Mouse (Mus musculus) kidney, postnatal 0 days (tissue): ENCODE measurements around the gene H2al1d. TPM values are rescaled to one million over a fixed set of nuclear protein-coding genes. Genes with fewer than 3 reads are reported as not detected.
"Not testable (repeated sequence)": the region's sequence is repeated elsewhere in the genome, so short reads cannot be mapped to it uniquely, and the experiment has no call there.

Experiments
- ATAC-seq: fragments of 200-750 bp; cut with Nextera tagmentation; replicated peaks from 2 replicates; pipeline ENCODE4 v1.8.0; 2017; ENCODE audit warnings: low read depth, moderate number of reproducible peaks, moderate TSS enrichment, moderate library complexity; ENCODE audit not compliant: low FRiP score
- DNase-seq: peaks from one replicate; pipeline ENCODE4 v3.0.0-alpha.2; 2016; ENCODE audit warnings: low spot score
- H3K27ac ChIP-seq: fragments of 300-500 bp; sonication (generic); 2 replicates; pipeline ENCODE4 v1.5.1; 2014; ENCODE audit warnings: mild to moderate bottlenecking
- H3K27me3 ChIP-seq: fragments of 300-500 bp; sonication (generic); 2 replicates; pipeline ENCODE4 v1.6.1; 2014; ENCODE audit warnings: low read length, mixed read lengths; ENCODE audit not compliant: insufficient read depth
- H3K36me3 ChIP-seq: fragments of 300-500 bp; sonication (generic); 2 replicates; pipeline ENCODE4 v1.6.1; 2014; ENCODE audit warnings: low read length, mixed read lengths; ENCODE audit not compliant: insufficient read depth
- H3K4me1 ChIP-seq: fragments of 300-500 bp; sonication (generic); replicated peaks from 2 replicates; pipeline ENCODE4 v1.6.1; 2014; ENCODE audit warnings: antibody characterized with exemption, low read length, mixed read lengths; ENCODE audit not compliant: insufficient read depth
- H3K4me2 ChIP-seq: fragments of 300-500 bp; sonication (generic); 2 replicates; pipeline ENCODE4 v1.6.1; 2014; ENCODE audit warnings: mild to moderate bottlenecking, low read length, moderate library complexity, mixed read lengths
- H3K4me3 ChIP-seq: fragments of 300-500 bp; sonication (generic); replicated peaks from 2 replicates; pipeline ENCODE4 v1.5.1; 2014; ENCODE audit warnings: low read depth, low read length
- H3K9ac ChIP-seq: fragments of 300-500 bp; sonication (generic); 2 replicates; pipeline ENCODE4 v1.6.1; 2014; ENCODE audit warnings: low read depth, low read length
- H3K9me3 ChIP-seq: fragments of 300-500 bp; sonication (generic); replicated peaks from 2 replicates; pipeline ENCODE4 v1.6.1; 2016; ENCODE audit warnings: low read length, inconsistent platforms, mixed read lengths
- CTCF ChIP-seq: IDR thresholded peaks from 2 replicates; pipeline ENCODE4 v1.5.1; 2016; ENCODE audit warnings: antibody characterized with exemption, low read depth, mild to moderate bottlenecking, moderate library complexity
- WGBS: fragments of 180-500 bp; shearing (Covaris S2); extraction: QIAGEN DNeasy Blood & Tissue Kit; methylation state at CpG from one replicate; pipeline ENCODE4 v1.1.7; 2014; 5-methylcytosine and 5-hydroxymethylcytosine counted together
- polyA plus RNA-seq: library from polyadenylated mRNA; unstranded; fragments of >200 nt; fragmentation: Nextera tagmentation; extraction: Ambion mirVana; gene quantifications from 2 replicates; pipeline ENCODE4 v1.2.1, GENCODE M21; 2015

The H2al1d gene
- polyA plus RNA-seq, 1 experiment from 2014 or later = not detected

GRCm38 (mm10) chrX:11324359-11324758 lies 15.7 kb downstream of the H2al1d start, which contains the start of gene H2al1i:
H2al1i (plus strand) TSS chrX:11324659.
- H3K4me1 ChIP-seq, H3K9ac ChIP-seq, H3K27me3 ChIP-seq, ATAC-seq, DNase-seq, H3K36me3 ChIP-seq, H3K4me3 ChIP-seq, H3K27ac ChIP-seq, H3K4me2 ChIP-seq, H3K9me3 ChIP-seq: not testable (repeated sequence)
- WGBS = 100% methylated on average over 3 of the region's 5 CpGs

DNA sequence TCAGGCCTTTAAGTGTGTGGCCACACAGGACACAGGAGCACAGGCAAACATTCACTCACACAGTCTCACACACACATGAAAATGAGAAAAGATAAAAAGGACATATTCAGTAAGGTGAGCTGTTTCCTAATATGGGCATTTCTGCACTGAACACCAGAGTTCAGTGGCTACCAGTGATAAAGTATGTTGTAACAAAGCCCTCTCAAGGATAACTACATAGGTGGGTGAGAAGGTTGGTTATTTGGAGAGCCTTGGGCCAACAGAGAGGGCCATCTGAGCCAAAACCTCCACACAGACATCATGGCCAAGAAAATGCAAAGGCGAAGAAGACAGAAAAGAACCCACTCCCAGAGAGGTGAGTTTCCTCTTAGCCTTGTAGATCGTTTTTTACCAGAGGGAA lies 18.9 kb downstream of the H2al1d start, which contains the start of gene H2al1j:
Gene H2al1j, plus strand, starts transcription at position 301 of the 400 bp plus-strand sequence.
- ATAC-seq, H3K4me1 ChIP-seq: not testable (repeated sequence)
- 96% methylated on average over 2 of the region's 2 CpGs for WGBS

DNA sequence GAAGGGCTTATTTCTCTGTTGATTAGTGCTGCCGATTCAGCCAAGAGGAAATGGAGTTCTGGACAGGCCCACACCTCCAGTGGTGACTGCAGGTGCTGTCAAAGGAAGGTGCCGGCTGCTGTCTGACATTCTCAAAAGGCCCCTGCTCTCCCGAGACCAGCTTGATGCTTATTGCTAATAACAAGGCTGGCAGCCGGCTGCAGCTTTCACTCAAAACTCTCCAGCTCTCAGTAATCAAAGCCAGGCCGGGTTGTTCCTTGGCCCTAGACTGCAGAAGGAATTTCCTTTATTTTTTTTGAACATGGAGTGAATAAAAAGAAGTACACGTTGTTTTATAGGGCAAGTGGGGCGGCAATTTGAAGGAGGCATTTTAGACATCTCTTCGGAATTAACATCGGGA lies 37.1 kb downstream of the H2al1d start:
- Histone ChIP-seq H3K27me3 (no peaks in the 10 kb centered on the region), H3K9ac (no peak overlapping the region), H3K9me3 (no peaks in the 10 kb centered on the region), H3K36me3 (no peaks in the 10 kb centered on the region), H3K27ac (no peak overlapping the region), H3K4me2 (no peak overlapping the region), H3K4me1 (no peaks in the 10 kb centered on the region), H3K4me3 (no peak overlapping the region)
- DNase-seq (no peak), ATAC-seq (no peak)
- no peak for TF ChIP-seq CTCF
- WGBS = 76% methylated on average over 9 of the region's 9 CpGs

More for the DNA sequence above, 18.9 kb downstream of the H2al1d start, which contains the start of gene H2al1j:
- not testable (repeated sequence) for H3K9ac ChIP-seq, H3K9me3 ChIP-seq, H3K4me3 ChIP-seq, DNase-seq, H3K4me2 ChIP-seq, H3K27ac ChIP-seq, H3K27me3 ChIP-seq, H3K36me3 ChIP-seq

DNA sequence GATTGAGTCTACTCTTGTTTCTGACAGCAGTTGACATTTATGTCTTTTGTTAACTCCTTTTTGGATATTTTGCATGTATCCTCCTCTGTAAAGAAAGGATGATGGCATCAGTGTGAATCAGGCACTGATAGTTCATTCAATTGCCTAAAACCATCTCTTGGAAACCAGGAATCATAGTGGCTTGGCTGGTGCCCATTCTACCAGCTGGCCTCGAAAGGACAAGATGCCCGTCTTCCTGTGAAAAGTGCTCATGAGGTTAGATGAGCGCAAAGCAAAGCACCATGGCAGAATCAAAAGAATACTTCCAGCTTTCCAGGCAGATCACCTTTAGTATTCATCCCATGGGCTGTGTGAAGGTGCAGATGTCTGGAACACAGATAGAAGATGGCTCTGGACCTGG lies 38.1 kb downstream of the H2al1d start:
- no peaks in the 10 kb centered on the region for H3K4me1 ChIP-seq
- no peak overlapping the region for H3K9ac ChIP-seq
- no peaks in the 10 kb centered on the region for H3K36me3 ChIP-seq
- H3K9me3 ChIP-seq = no peaks in the 10 kb centered on the region
- H3K27me3 ChIP-seq = no peaks in the 10 kb centered on the region
- no peak overlapping the region for H3K27ac ChIP-seq
- no peak overlapping the region for H3K4me2 ChIP-seq
- DNase-seq (no peak), ATAC-seq (no peak)
- no peak overlapping the region for H3K4me3 ChIP-seq
- 92% methylated on average over 3 of the region's 3 CpGs for WGBS
- no peak for TF ChIP-seq CTCF

Other genes starting within 250 kb of the H2al1d start
- not detected in 2 replicates for gene H2al1a, start 9.6 kb upstream of the H2al1d start, polyA plus RNA-seq
- gene H2al1b, start 6.4 kb upstream of the H2al1d start, polyA plus RNA-seq = not detected in 2 replicates
- not detected in 2 replicates for gene H2al1c, start 3.2 kb upstream of the H2al1d start, polyA plus RNA-seq
- not detected in 2 replicates for gene H2al1e, start 3.1 kb downstream of the H2al1d start, polyA plus RNA-seq
- gene H2al1f, start 6.3 kb downstream of the H2al1d start, polyA plus RNA-seq = not detected in 2 replicates
- not detected in 2 replicates for gene H2al1g, start 9.4 kb downstream of the H2al1d start, polyA plus RNA-seq
- not detected in 2 replicates for gene H2al1h, start 12.7 kb downstream of the H2al1d start, polyA plus RNA-seq
- gene H2al1i, start 15.8 kb downstream of the H2al1d start, polyA plus RNA-seq = not detected in 2 replicates
- not detected in 2 replicates for gene H2al1j, start 19.0 kb downstream of the H2al1d start, polyA plus RNA-seq